Mouse (Mus musculus) midbrain, embryonic 15.5 days (tissue): Measurements from ENCODE around the gene Hapln2. TPM values are rescaled to one million over a fixed set of nuclear protein-coding genes. Genes with fewer than 3 reads are reported as not detected.

Experiments used
- ATAC-seq: fragments of 200-750 bp; cut with Nextera tagmentation; replicated peaks from 2 replicates; pipeline ENCODE4 v1.8.0; 2017; ENCODE audit warnings: moderate TSS enrichment
- H3K27ac ChIP-seq: fragments of 300-500 bp; sonication (generic); 2 replicates; pipeline ENCODE4 v1.5.1; 2015; ENCODE audit warnings: mild to moderate bottlenecking, inconsistent platforms
- H3K27me3 ChIP-seq: fragments of 300-500 bp; sonication (generic); replicated peaks from 2 replicates; pipeline ENCODE4 v1.6.1; 2015; ENCODE audit warnings: inconsistent platforms
- H3K36me3 ChIP-seq: fragments of 300-500 bp; sonication (generic); replicated peaks from 2 replicates; pipeline ENCODE4 v1.6.1; 2015; ENCODE audit warnings: inconsistent platforms
- H3K4me1 ChIP-seq: fragments of 300-500 bp; sonication (generic); 2 replicates; pipeline ENCODE4 v1.6.1; 2015; ENCODE audit warnings: inconsistent platforms
- H3K4me2 ChIP-seq: fragments of 300-500 bp; sonication (generic); 2 replicates; pipeline ENCODE4 v1.6.1; 2015; ENCODE audit warnings: inconsistent platforms, mild to moderate bottlenecking, moderate library complexity
- H3K4me3 ChIP-seq: fragments of 300-500 bp; sonication (generic); 2 replicates; pipeline ENCODE4 v1.5.1; 2015; ENCODE audit warnings: mild to moderate bottlenecking, inconsistent platforms
- H3K9ac ChIP-seq: fragments of 300-500 bp; sonication (generic); 2 replicates; pipeline ENCODE4 v1.6.1; 2015; ENCODE audit warnings: mild to moderate bottlenecking, inconsistent platforms
- H3K9me3 ChIP-seq: fragments of 300-500 bp; sonication (generic); 2 replicates; pipeline ENCODE4 v1.6.1; 2016; ENCODE audit warnings: inconsistent platforms
- WGBS: fragments of 180-500 bp; shearing (Covaris S2); methylation state at CpG from one replicate; pipeline ENCODE4 v1.1.7; 2015; ENCODE audit warnings: mixed read lengths; 5-methylcytosine and 5-hydroxymethylcytosine counted together
- polyA plus RNA-seq: library from polyadenylated mRNA; unstranded; fragments of >200 nt; fragmentation: Nextera tagmentation; extraction: Ambion mirVana; gene quantifications from 2 replicates; pipeline ENCODE4 v1.2.1, GENCODE M21; 2015

The Hapln2 gene
- polyA plus RNA-seq, 1 experiment from 2014 or later: 0.71 TPM

GRCm38 (mm10) chr3:87999243-87999895 lies 28.0 kb downstream of the Hapln2 start:
- Histone ChIP-seq H3K27me3 (peaks cover 95% of the 10 kb centered on the region), H3K4me3 (peak overlapping the region; percentile 40), H3K4me2 (peak overlapping the region; percentile 77), H3K36me3 (no peaks in the 10 kb centered on the region), H3K27ac (peak overlapping the region; percentile 60), H3K9me3 (no peaks in the 10 kb centered on the region), H3K9ac (peak overlapping the region; percentile 21; the same call in 1 of the 2 replicates), H3K4me1 (peaks cover 38% of the 10 kb centered on the region)
- ATAC-seq: 0 out of 2 replicates have a peak, but pooled peaks have one; percentile 31
- 1% methylated on average over 38 of the region's 38 CpGs for WGBS

- H3K9ac ChIP-seq: no peak overlapping the region
These were observed 28.6 kb downstream of the Hapln2 start for GRCm38 (mm10) chr3:87998747-87999146.

GRCm38 (mm10) chr3:87996971-87997614 lies 30.3 kb downstream of the Hapln2 start:
- ATAC-seq: no peak
- Histone ChIP-seq H3K9ac (peak overlapping the region; percentile 34), H3K4me1 (peaks cover 31% of the 10 kb centered on the region), H3K27me3 (peaks cover 94% of the 10 kb centered on the region), H3K4me3 (peak overlapping the region; percentile 38), H3K4me2 (peak overlapping the region; percentile 70), H3K36me3 (no peaks in the 10 kb centered on the region), H3K27ac (no peak overlapping the region), H3K9me3 (no peaks in the 10 kb centered on the region)
- WGBS: under 1% methylated on average over 48 of the region's 49 CpGs

More at GRCm38 (mm10) chr3:87998747-87999146, 28.6 kb downstream of the Hapln2 start:
- 0 out of 2 replicates have a peak, but pooled peaks have one; percentile 8 for ATAC-seq
- H3K36me3 ChIP-seq: no peaks in the 10 kb centered on the region
- 0% methylated on average over 7 of the region's 7 CpGs for WGBS
- H3K4me1 ChIP-seq: peaks cover 38% of the 10 kb centered on the region
- peak overlapping the region; percentile 40 for H3K4me3 ChIP-seq
- no peaks in the 10 kb centered on the region for H3K9me3 ChIP-seq
- peaks cover 99% of the 10 kb centered on the region for H3K27me3 ChIP-seq
- peak overlapping the region; percentile 77; the same call in 1 of the 2 replicates for H3K4me2 ChIP-seq
- H3K27ac ChIP-seq: no peak overlapping the region

- no peak overlapping the region for H3K27ac ChIP-seq
- peaks cover 94% of the 10 kb centered on the region for H3K27me3 ChIP-seq
- H3K4me1 ChIP-seq: peaks cover 31% of the 10 kb centered on the region
- no peaks in the 10 kb centered on the region for H3K9me3 ChIP-seq
- peak overlapping the region; percentile 38; the same call in 1 of the 2 replicates for H3K4me3 ChIP-seq
- ATAC-seq: no peak
- 2% methylated on average over 15 of the region's 15 CpGs for WGBS
- H3K4me2 ChIP-seq: peak overlapping the region; percentile 70
- H3K9ac ChIP-seq: no peak overlapping the region
- H3K36me3 ChIP-seq: no peaks in the 10 kb centered on the region
These were observed 31.0 kb downstream of the Hapln2 start for GRCm38 (mm10) chr3:87996401-87996800.

- H3K4me3 ChIP-seq: no peak overlapping the region
- H3K4me1 ChIP-seq: peaks cover 26% of the 10 kb centered on the region
- no peak overlapping the region for H3K9ac ChIP-seq
- no peak overlapping the region for H3K27ac ChIP-seq
- H3K27me3 ChIP-seq: peaks cover 85% of the 10 kb centered on the region
- ATAC-seq: no peak
- H3K36me3 ChIP-seq: no peaks in the 10 kb centered on the region
- H3K4me2 ChIP-seq: no peak overlapping the region
- no peaks in the 10 kb centered on the region for H3K9me3 ChIP-seq
- 25% methylated on average over 11 of the region's 11 CpGs for WGBS
These were observed 32.1 kb downstream of the Hapln2 start for GRCm38 (mm10) chr3:87995331-87995730.

GRCm38 (mm10) chr3:87993436-87993835 lies 33.9 kb downstream of the Hapln2 start:
- Histone ChIP-seq H3K27me3 (peaks cover 74% of the 10 kb centered on the region), H3K9ac (no peak overlapping the region), H3K4me2 (no peak overlapping the region), H3K9me3 (no peaks in the 10 kb centered on the region), H3K4me1 (peaks cover 13% of the 10 kb centered on the region), H3K36me3 (no peaks in the 10 kb centered on the region), H3K27ac (no peak overlapping the region), H3K4me3 (no peak overlapping the region)
- no peak for ATAC-seq
- WGBS: 4% methylated on average over 5 of the region's 6 CpGs

- Histone ChIP-seq H3K36me3 (no peaks in the 10 kb centered on the region), H3K27ac (no peak overlapping the region), H3K4me2 (no peak overlapping the region), H3K4me3 (no peak overlapping the region), H3K9me3 (no peaks in the 10 kb centered on the region), H3K27me3 (peaks cover 39% of the 10 kb centered on the region), H3K9ac (no peak overlapping the region), H3K4me1 (peaks cover 29% of the 10 kb centered on the region)
- no peak for ATAC-seq
- WGBS: 29% methylated on average over 10 of the region's 10 CpGs
These were observed 37.4 kb downstream of the Hapln2 start for GRCm38 (mm10) chr3:87989935-87990334.

- WGBS: 8% methylated on average over 15 of the region's 15 CpGs
- peak overlapping the region; percentile 77 for H3K4me2 ChIP-seq
- peak overlapping the region; percentile 43 for H3K27ac ChIP-seq
- H3K27me3 ChIP-seq: peaks cover 21% of the 10 kb centered on the region
- peak overlapping the region; percentile 43 for H3K9ac ChIP-seq
- H3K36me3 ChIP-seq: no peaks in the 10 kb centered on the region
- peak; percentile 34 for ATAC-seq
- no peaks in the 10 kb centered on the region for H3K9me3 ChIP-seq
- H3K4me1 ChIP-seq: peaks cover 42% of the 10 kb centered on the region
- peak overlapping the region; percentile 41 for H3K4me3 ChIP-seq
These were observed 39.3 kb downstream of the Hapln2 start for GRCm38 (mm10) chr3:87988068-87988467.

GRCm38 (mm10) chr3:87987633-87988032 lies 39.8 kb downstream of the Hapln2 start:
- ATAC-seq: peak; percentile 84
- no peaks in the 10 kb centered on the region for H3K36me3 ChIP-seq
- H3K4me1 ChIP-seq: peaks cover 47% of the 10 kb centered on the region
- H3K4me3 ChIP-seq: peak overlapping the region; percentile 41
- H3K4me2 ChIP-seq: peak overlapping the region; percentile 77
- WGBS: under 1% methylated on average over 15 of the region's 15 CpGs
- peaks cover 20% of the 10 kb centered on the region for H3K27me3 ChIP-seq
- peak overlapping the region; percentile 43 for H3K9ac ChIP-seq
- H3K27ac ChIP-seq: peak overlapping the region; percentile 43
- no peaks in the 10 kb centered on the region for H3K9me3 ChIP-seq

- H3K4me2 ChIP-seq: peak overlapping the region; percentile 77
- peak overlapping the region; percentile 41 for H3K4me3 ChIP-seq
- H3K27ac ChIP-seq: peak overlapping the region; percentile 43
- H3K9ac ChIP-seq: peak overlapping the region; percentile 12; the same call in 1 of the 2 replicates
- under 1% methylated on average over 17 of the region's 17 CpGs for WGBS
- ATAC-seq: peak; percentile 79
- H3K27me3 ChIP-seq: peaks cover 15% of the 10 kb centered on the region
- H3K4me1 ChIP-seq: peaks cover 54% of the 10 kb centered on the region
- H3K36me3 ChIP-seq: no peaks in the 10 kb centered on the region
- no peaks in the 10 kb centered on the region for H3K9me3 ChIP-seq
These were observed 40.5 kb downstream of the Hapln2 start for GRCm38 (mm10) chr3:87986868-87987267.

- Histone ChIP-seq H3K36me3 (no peaks in the 10 kb centered on the region), H3K4me2 (no peak overlapping the region), H3K4me3 (no peak overlapping the region), H3K4me1 (peaks cover 57% of the 10 kb centered on the region), H3K9me3 (no peaks in the 10 kb centered on the region), H3K27me3 (0 out of 2 replicates have a peak, but pooled peaks cover 9% of the 10 kb centered on the region), H3K27ac (peak overlapping the region; percentile 46), H3K9ac (no peak overlapping the region)
- no peak for ATAC-seq
- 24% methylated on average over 12 of the region's 12 CpGs for WGBS
These were observed 41.7 kb downstream of the Hapln2 start for GRCm38 (mm10) chr3:87985505-87986320.

GRCm38 (mm10) chr3:87984094-87984493 lies 43.3 kb downstream of the Hapln2 start:
- peaks cover 57% of the 10 kb centered on the region for H3K4me1 ChIP-seq
- 0 out of 2 replicates have a peak, but pooled peaks cover 3% of the 10 kb centered on the region for H3K27me3 ChIP-seq
- H3K9me3 ChIP-seq: no peaks in the 10 kb centered on the region
- H3K27ac ChIP-seq: no peak overlapping the region
- no peak for ATAC-seq
- H3K4me3 ChIP-seq: no peak overlapping the region
- no peaks in the 10 kb centered on the region for H3K36me3 ChIP-seq
- no peak overlapping the region for H3K4me2 ChIP-seq
- 42% methylated on average over 3 of the region's 3 CpGs for WGBS
- no peak overlapping the region for H3K9ac ChIP-seq
